In genomic region chr4:54073483-54073882, GRCm38 (mm10) we compare ENCODE assay signal across 9 mouse cellular contexts.
DNase-seq lines count a peak whose midpoint lies in the region; ATAC-seq and TF ChIP-seq lines count a peak whose summit lies in the region.
"Had no signal": no experiment of that assay in that cellular context is flagged by ENCODE, and none has a peak within 500 bp of the region (broad histone marks: within the 10 kb centered on the region; RNA-seq: fewer than 3 reads in every experiment).

No protein-coding gene starts in this region.

- H3K27ac ChIP-seq in heart, adult 2 months: no peak overlapping the region
- H3K27ac ChIP-seq in hindbrain, embryonic 12.5 days: peak overlapping the region; percentile 67

- H3K9ac ChIP-seq in heart, adult 2 months (ENCODE audit: low read depth, low read length): no peak overlapping the region
- H3K9ac ChIP-seq in hindbrain, embryonic 12.5 days: no peak overlapping the region

- 0 out of 2 replicates have a peak, but pooled peaks have one; percentile 40 for ATAC-seq in hindbrain, embryonic 12.5 days (ENCODE audit: low FRiP score)

- peak; percentile 51 for DNase-seq in heart, adult 11 months
- DNase-seq in heart, adult 2 months: no peak
- DNase-seq in left cerebral cortex, postnatal 14 days (ENCODE audit: low spot score in 2 of 2): peak; percentile 58 to 69
- DNase-seq in right cerebral cortex, postnatal 25 days: peak; percentile 44
- DNase-seq in thymus, postnatal 10 days (ENCODE audit: low spot score in 2 of 2): no peak
- DNase-seq in kidney, postnatal 25 days: no peak
- DNase-seq in lung, postnatal 14 days: no peak
- DNase-seq: heart, postnatal 36 days had no signal

- no peak overlapping the region for H3K4me3 ChIP-seq in heart, adult 2 months
- H3K4me3 ChIP-seq in hindbrain, embryonic 12.5 days: no peak overlapping the region

- no peak for TF ChIP-seq CTCF in heart, adult 2 months (IDR thresholded peaks at IDR 0.05)

- intact Hi-C loops in heart, adult 2 months (cut with DNase I): no loop called here
- intact Hi-C loops in left cerebral cortex, postnatal 14 days (cut with DNase I): no loop called here

- H3K36me3 ChIP-seq in heart, adult 2 months (ENCODE audit: control insufficient read depth, insufficient read depth, low read length): no peaks in the 10 kb centered on the region
- H3K36me3 ChIP-seq in hindbrain, embryonic 12.5 days: no peaks in the 10 kb centered on the region

- no peaks in the 10 kb centered on the region for H3K79me2 ChIP-seq in heart, adult 2 months (replicated peaks; ENCODE audit: control insufficient read depth, insufficient read depth, low read length)

- no peak for TF ChIP-seq POLR2A in heart, adult 2 months (IDR thresholded peaks at IDR 0.05; ENCODE audit: insufficient read depth, low read depth, low read length)

- peak overlapping the region; percentile 21; the same call in 1 of the 2 replicates for H3K4me2 ChIP-seq in hindbrain, embryonic 12.5 days (replicated peaks)

- H3K4me1 ChIP-seq in heart, adult 2 months (ENCODE audit: control insufficient read depth, insufficient read depth, low read length): no peaks in the 10 kb centered on the region
- peaks cover 16% of the 10 kb centered on the region for H3K4me1 ChIP-seq in hindbrain, embryonic 12.5 days

- no peak for TF ChIP-seq EP300 in heart, adult 2 months (IDR thresholded peaks at IDR 0.05; ENCODE audit: insufficient read depth, low read depth, low read length)

- 88% methylated on average over 7 of the region's 7 CpGs for WGBS in heart, adult 2 months
- whole genome bisulfite sequencing in hindbrain, embryonic 12.5 days: 38% methylated on average over 7 of the region's 7 CpGs

- no peaks in the 10 kb centered on the region for H3K27me3 ChIP-seq in heart, adult 2 months (ENCODE audit: control insufficient read depth, insufficient read depth, low read length)
- no peaks in the 10 kb centered on the region for H3K27me3 ChIP-seq in hindbrain, embryonic 12.5 days

- peaks cover 8% of the 10 kb centered on the region for H3K9me3 ChIP-seq in hindbrain, embryonic 12.5 days (replicated peaks)

Comparison
In these comparisons a context has a peak if more than half of its experiments do, and no peak if none do; other contexts are left out.
1. DNase-seq: peak in heart, adult 11 months (single experiment), left cerebral cortex, postnatal 14 days (2 of 2) and right cerebral cortex, postnatal 25 days (single experiment); none in heart, adult 2 months (0 of 2), thymus, postnatal 10 days (0 of 2), kidney, postnatal 25 days (0 of 2) and lung, postnatal 14 days (single experiment).